Mouse (Mus musculus): ENCODE measurements around the gene Hlx. TPM values are rescaled to one million over a fixed set of nuclear protein-coding genes. Genes with fewer than 3 reads are reported as not detected.

The Hlx gene
- total and polyA plus RNA-seq, 2 experiments from 2014 or later = 1.5 to 1.9 TPM

- Histone ChIP-seq H3K4me1 (ENCODE audit: insufficient read depth, low read length) (no peaks in the 10 kb centered on the region), H3K36me3 (ENCODE audit: insufficient read depth, low read length) (no peaks in the 10 kb centered on the region), H3K27ac (ENCODE audit: low read depth, low read length) (no peak overlapping the region), H3K4me3 (ENCODE audit: low read depth, low read length) (no peak overlapping the region), H3K27me3 (ENCODE audit: insufficient read depth, low read length) (peaks cover 58% of the 10 kb centered on the region), H3K9ac (replicated peaks; ENCODE audit: low read length, poor library complexity, severe bottlenecking) (no peak overlapping the region), H3K4me2 (ENCODE audit: low read depth, low read length, poor library complexity, severe bottlenecking) (no peak overlapping the region), H3K9me3 (ENCODE audit: low read length) (no peaks in the 10 kb centered on the region)
- ATAC-seq (ENCODE audit: low FRiP score) (no peak), DNase-seq (ENCODE audit: low spot score) (no peak)
- 4% methylated on average over 25 of the region's 25 CpGs for WGBS
- no peak for TF ChIP-seq CTCF (IDR thresholded peaks at IDR 0.05)
Observed at GRCm38 (mm10) chr1:184734991-184735920, 2.8 kb upstream of the Hlx start.

- ATAC-seq (ENCODE audit: low FRiP score) (no peak), DNase-seq (ENCODE audit: low spot score) (no peak)
- no peak overlapping the region for H3K4me2 ChIP-seq (ENCODE audit: low read depth, low read length, poor library complexity, severe bottlenecking)
- H3K4me1 ChIP-seq (ENCODE audit: insufficient read depth, low read length) = no peaks in the 10 kb centered on the region
- no peaks in the 10 kb centered on the region for H3K9me3 ChIP-seq (ENCODE audit: low read length)
- H3K27me3 ChIP-seq (ENCODE audit: insufficient read depth, low read length) = peaks cover 61% of the 10 kb centered on the region
- WGBS = 1% methylated on average over 27 of the region's 27 CpGs
- no peaks in the 10 kb centered on the region for H3K36me3 ChIP-seq (ENCODE audit: insufficient read depth, low read length)
- TF ChIP-seq CTCF (IDR thresholded peaks at IDR 0.05) = no peak
- H3K4me3 ChIP-seq (ENCODE audit: low read depth, low read length) = no peak overlapping the region
- no peak overlapping the region for H3K9ac ChIP-seq (replicated peaks; ENCODE audit: low read length, poor library complexity, severe bottlenecking)
- no peak overlapping the region for H3K27ac ChIP-seq (ENCODE audit: low read depth, low read length)
Observed at GRCm38 (mm10) chr1:184734067-184734830, 1.8 kb upstream of the Hlx start.

GRCm38 (mm10) chr1:184733300-184734066 lies 1.1 kb upstream of the Hlx start:
- H3K4me3 ChIP-seq (ENCODE audit: low read depth, low read length) = no peak overlapping the region; the same call in 1 of the 2 replicates
- H3K9me3 ChIP-seq (ENCODE audit: low read length) = no peaks in the 10 kb centered on the region
- no peak for TF ChIP-seq CTCF (IDR thresholded peaks at IDR 0.05)
- DNase-seq (ENCODE audit: low spot score) (no peak), ATAC-seq (ENCODE audit: low FRiP score) (no peak)
- H3K27me3 ChIP-seq (ENCODE audit: insufficient read depth, low read length) = peaks cover 62% of the 10 kb centered on the region
- H3K4me1 ChIP-seq (ENCODE audit: insufficient read depth, low read length) = no peaks in the 10 kb centered on the region
- H3K27ac ChIP-seq (ENCODE audit: low read depth, low read length) = no peak overlapping the region
- WGBS = 2% methylated on average over 28 of the region's 28 CpGs
- peak overlapping the region; percentile 33; the same call in 1 of the 2 replicates for H3K4me2 ChIP-seq (ENCODE audit: low read depth, low read length, poor library complexity, severe bottlenecking)
- H3K36me3 ChIP-seq (ENCODE audit: insufficient read depth, low read length) = no peaks in the 10 kb centered on the region
- no peak overlapping the region for H3K9ac ChIP-seq (replicated peaks; ENCODE audit: low read length, poor library complexity, severe bottlenecking)

GRCm38 (mm10) chr1:184731644-184732545 lies 524 bp downstream of the Hlx start:
- no peak for TF ChIP-seq CTCF (IDR thresholded peaks at IDR 0.05)
- Histone ChIP-seq H3K27ac (ENCODE audit: low read depth, low read length) (no peak overlapping the region), H3K36me3 (ENCODE audit: insufficient read depth, low read length) (no peaks in the 10 kb centered on the region), H3K9ac (replicated peaks; ENCODE audit: low read length, poor library complexity, severe bottlenecking) (0 out of 2 replicates have a peak overlapping the region, but pooled peaks have one; percentile 29), H3K4me3 (ENCODE audit: low read depth, low read length) (peak overlapping the region; percentile 32), H3K27me3 (ENCODE audit: insufficient read depth, low read length) (peaks cover 68% of the 10 kb centered on the region), H3K4me1 (ENCODE audit: insufficient read depth, low read length) (0 out of 2 replicates have a peak, but pooled peaks cover 4% of the 10 kb centered on the region), H3K4me2 (ENCODE audit: low read depth, low read length, poor library complexity, severe bottlenecking) (peak overlapping the region; percentile 45), H3K9me3 (ENCODE audit: low read length) (no peaks in the 10 kb centered on the region)
- WGBS = under 1% methylated on average over 79 of the region's 85 CpGs
- peak; percentile 22 for DNase-seq (ENCODE audit: low spot score)
- no peak for ATAC-seq (ENCODE audit: low FRiP score)

All from midbrain, postnatal 0 days (tissue).